Mouse (Mus musculus) thymus, postnatal 14 days (tissue): Measurements from ENCODE around the gene Gnl3l.

Experiments
- DNase-seq: peaks from one replicate; pipeline ENCODE4 v3.0.0; 2021

Gnl3l gene

GRCm38 (mm10) chrX:151016938-151017877, at the start of gene Gnl3l:
Gene Gnl3l, minus strand, starts transcription at chrX:151017322.
- peak; percentile 92 for DNase-seq

GRCm38 (mm10) chrX:151066071-151066666, 49.0 kb upstream of the Gnl3l start:
- no peak for DNase-seq

- no peak for DNase-seq
These were observed 44.6 kb upstream of the Gnl3l start for GRCm38 (mm10) chrX:151061615-151062299.

GRCm38 (mm10) chrX:151059346-151059745, 42.2 kb upstream of the Gnl3l start:
- no peak for DNase-seq

- DNase-seq: no peak
These were observed 38.4 kb upstream of the Gnl3l start for GRCm38 (mm10) chrX:151055559-151055958.

GRCm38 (mm10) chrX:151054489-151054888, 37.4 kb upstream of the Gnl3l start:
- DNase-seq: no peak

- no peak for DNase-seq
These were observed 33.2 kb upstream of the Gnl3l start for GRCm38 (mm10) chrX:151050337-151050736.

GRCm38 (mm10) chrX:151049661-151050215, 32.6 kb upstream of the Gnl3l start:
- no peak for DNase-seq

GRCm38 (mm10) chrX:151047431-151048058, 30.4 kb upstream of the Gnl3l start:
- DNase-seq: peak; percentile 19

GRCm38 (mm10) chrX:151046777-151047430, 29.8 kb upstream of the Gnl3l start:
- DNase-seq: peak; percentile 54

GRCm38 (mm10) chrX:151046321-151046720, 29.2 kb upstream of the Gnl3l start:
- no peak for DNase-seq

GRCm38 (mm10) chrX:151045850-151046249, 28.7 kb upstream of the Gnl3l start, which contains the start of gene Fgd1:
Gene Fgd1, plus strand, starts transcription at chrX:151046150.
- DNase-seq: no peak

- DNase-seq: no peak
These were observed 24.1 kb upstream of the Gnl3l start for GRCm38 (mm10) chrX:151041223-151041622.

GRCm38 (mm10) chrX:151031400-151031799, 14.3 kb upstream of the Gnl3l start:
- no peak for DNase-seq

- no peak for DNase-seq
These were observed 1.7 kb upstream of the Gnl3l start for GRCm38 (mm10) chrX:151018798-151019197.

GRCm38 (mm10) chrX:151017897-151018296, 775 bp upstream of the Gnl3l start:
- DNase-seq: peak; percentile 5

GRCm38 (mm10) chrX:150996775-150997174, 20.3 kb downstream of the Gnl3l start:
- no peak for DNase-seq

- no peak for DNase-seq
These were observed 35.5 kb downstream of the Gnl3l start for GRCm38 (mm10) chrX:150981621-150982020.

- no peak for DNase-seq
These were observed 41.7 kb downstream of the Gnl3l start for GRCm38 (mm10) chrX:150975424-150975823.

GRCm38 (mm10) chrX:150963027-150963426, 54.1 kb downstream of the Gnl3l start:
- peak; percentile 8 for DNase-seq

GRCm38 (mm10) chrX:150960702-150961101, 56.4 kb downstream of the Gnl3l start:
- DNase-seq: peak; percentile 4
